Mouse (Mus musculus): ENCODE data around the gene Dusp3. TPM values are rescaled to one million over a fixed set of nuclear protein-coding genes. Genes with fewer than 3 reads are reported as not detected.

Gene Dusp3
- total and polyA plus RNA-seq, 2 experiments from 2014 or later, result 31.0 to 32.8 TPM

DNA sequence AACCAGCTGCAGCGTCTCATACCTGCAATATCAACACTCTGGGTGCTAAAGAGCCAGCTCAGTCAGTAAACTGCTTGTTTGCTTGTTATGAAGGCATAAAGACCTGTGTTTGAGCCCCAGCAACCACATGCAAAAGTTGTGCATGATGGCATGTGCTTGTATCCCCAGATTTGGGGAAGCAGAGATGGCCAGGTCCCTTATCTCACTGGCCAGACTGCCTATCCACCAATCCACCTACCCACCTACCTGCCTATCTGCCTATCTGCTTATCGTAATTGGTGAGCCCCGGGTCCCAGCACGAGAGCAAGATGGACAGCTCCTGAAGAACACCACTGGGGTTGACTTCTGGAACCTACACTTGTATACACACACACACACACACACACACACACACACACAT lies 42.5 kb upstream of the Dusp3 start:
- WGBS, result 86% methylated on average over 4 of the region's 4 CpGs
- no peak overlapping the region for H3K9ac ChIP-seq
- 0 out of 2 replicates have a peak, but pooled peaks cover 13% of the 10 kb centered on the region for H3K4me1 ChIP-seq (ENCODE audit: insufficient read depth)
- 0 out of 2 replicates have a peak, but pooled peaks cover 2% of the 10 kb centered on the region for H3K36me3 ChIP-seq (ENCODE audit: insufficient read depth)
- ATAC-seq, result no peak
- DNase-seq, result no peak
- H3K4me2 ChIP-seq (ENCODE audit: low read depth), result no peak overlapping the region
- no peak overlapping the region for H3K4me3 ChIP-seq (ENCODE audit: low read depth, low read length)
- no peak overlapping the region for H3K27ac ChIP-seq (ENCODE audit: low read depth, low read length)
- H3K27me3 ChIP-seq (ENCODE audit: insufficient read depth, low read length), result no peaks in the 10 kb centered on the region
- no peak for TF ChIP-seq CTCF (IDR thresholded peaks at IDR 0.05; ENCODE audit: low read depth)
- no peaks in the 10 kb centered on the region for H3K9me3 ChIP-seq (ENCODE audit: low read length)

DNA sequence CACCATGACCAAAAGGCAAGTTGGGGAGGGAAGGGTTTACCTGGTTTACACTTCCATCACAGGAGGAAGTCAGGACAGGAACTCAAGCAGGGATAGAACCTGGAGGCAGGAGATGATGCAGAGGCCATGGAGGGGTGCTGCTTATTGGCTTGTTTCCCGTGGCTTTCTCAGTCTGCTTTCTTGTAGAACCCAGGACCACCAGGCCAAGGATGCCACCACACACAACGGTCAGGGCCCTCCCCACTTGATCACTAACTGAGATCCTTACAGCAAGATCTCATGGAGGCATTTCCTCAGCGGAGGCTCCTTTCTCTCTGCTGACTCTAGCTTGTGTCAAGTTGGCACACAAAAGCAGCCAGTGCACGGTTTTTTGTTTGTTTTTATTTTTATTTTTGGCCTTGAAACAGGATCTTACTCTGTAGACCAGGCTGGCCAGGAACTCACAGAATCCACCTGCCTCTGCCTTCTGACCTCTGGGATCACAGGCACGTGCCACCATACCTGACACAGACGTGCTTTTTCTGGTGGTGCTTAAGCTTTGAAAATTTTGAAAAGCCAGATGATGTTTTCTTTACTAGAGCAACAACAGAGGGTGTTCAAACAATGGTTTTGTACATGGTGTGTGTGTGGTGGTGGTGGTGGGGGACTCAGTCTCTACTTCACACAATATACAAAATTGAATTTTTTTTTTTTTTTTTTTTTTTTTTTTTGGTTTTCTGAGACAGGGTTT lies 41.4 kb upstream of the Dusp3 start, which contains the start of gene Mpp3:
TSS of gene Mpp3 (minus strand) at position 375 of the 730 bp plus-strand sequence.
- WGBS, result 55% methylated on average over 6 of the region's 6 CpGs
- Histone ChIP-seq H3K27ac (ENCODE audit: low read depth, low read length) (peak within 1 kb of the TSS; percentile 85), H3K4me2 (ENCODE audit: low read depth) (peak within 1 kb of the TSS; percentile 70), H3K4me3 (ENCODE audit: low read depth, low read length) (peak within 1 kb of the TSS; percentile 72), H3K27me3 (ENCODE audit: insufficient read depth, low read length) (no peaks in the 10 kb centered on the region), H3K36me3 (ENCODE audit: insufficient read depth) (0 out of 2 replicates have a peak, but pooled peaks cover 6% of the 10 kb centered on the region), H3K9me3 (ENCODE audit: low read length) (no peaks in the 10 kb centered on the region), H3K9ac (peak within 1 kb of the TSS; percentile 77), H3K4me1 (ENCODE audit: insufficient read depth) (0 out of 2 replicates have a peak, but pooled peaks cover 13% of the 10 kb centered on the region)
- TF ChIP-seq CTCF (IDR thresholded peaks at IDR 0.05; ENCODE audit: low read depth), result no peak
- ATAC-seq, result no peak
- no peak for DNase-seq

DNA sequence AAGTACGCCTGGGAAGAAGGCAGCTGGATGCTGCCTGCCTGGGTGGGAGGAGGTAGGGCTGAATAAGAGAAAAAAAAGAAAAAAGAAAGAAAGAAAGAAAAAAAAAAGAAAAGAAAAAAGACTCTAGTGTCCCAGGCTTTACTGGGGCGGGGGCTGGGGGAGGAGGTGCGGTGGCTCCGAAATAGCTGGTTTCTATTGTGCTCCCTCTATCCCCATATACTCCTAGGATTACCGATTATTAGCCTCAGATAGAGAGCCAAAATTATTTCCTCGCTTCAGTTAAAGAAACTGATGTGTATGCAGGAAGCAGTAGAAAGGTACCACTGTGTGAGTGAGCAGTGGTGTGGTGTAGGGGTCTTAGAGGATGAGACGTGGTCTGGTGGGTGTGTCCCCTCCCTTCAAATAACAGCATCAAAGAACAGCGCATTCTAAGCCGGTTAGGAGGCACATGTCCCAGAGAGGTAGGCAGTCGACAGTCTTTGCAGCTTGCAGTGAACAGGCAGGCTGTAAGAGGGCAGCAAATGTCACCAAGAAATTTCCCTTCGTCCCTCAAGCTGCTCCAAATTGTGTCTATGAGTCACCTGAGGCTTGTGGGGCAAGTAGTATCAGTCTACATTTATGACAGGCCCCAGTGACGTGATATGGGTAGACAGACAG lies 40.7 kb upstream of the Dusp3 start:
- DNase-seq (peak; percentile 72), ATAC-seq (peak; percentile 33)
- Histone ChIP-seq H3K4me3 (ENCODE audit: low read depth, low read length) (peak overlapping the region; percentile 72), H3K9ac (peak overlapping the region; percentile 77), H3K27ac (ENCODE audit: low read depth, low read length) (peak overlapping the region; percentile 85), H3K9me3 (ENCODE audit: low read length) (no peaks in the 10 kb centered on the region), H3K27me3 (ENCODE audit: insufficient read depth, low read length) (no peaks in the 10 kb centered on the region), H3K36me3 (ENCODE audit: insufficient read depth) (0 out of 2 replicates have a peak, but pooled peaks cover 9% of the 10 kb centered on the region), H3K4me1 (ENCODE audit: insufficient read depth) (0 out of 2 replicates have a peak, but pooled peaks cover 13% of the 10 kb centered on the region), H3K4me2 (ENCODE audit: low read depth) (peak overlapping the region; percentile 70)
- TF ChIP-seq CTCF (IDR thresholded peaks at IDR 0.05; ENCODE audit: low read depth), result peak; percentile 36
- 7% methylated on average over 12 of the region's 12 CpGs for WGBS

DNA sequence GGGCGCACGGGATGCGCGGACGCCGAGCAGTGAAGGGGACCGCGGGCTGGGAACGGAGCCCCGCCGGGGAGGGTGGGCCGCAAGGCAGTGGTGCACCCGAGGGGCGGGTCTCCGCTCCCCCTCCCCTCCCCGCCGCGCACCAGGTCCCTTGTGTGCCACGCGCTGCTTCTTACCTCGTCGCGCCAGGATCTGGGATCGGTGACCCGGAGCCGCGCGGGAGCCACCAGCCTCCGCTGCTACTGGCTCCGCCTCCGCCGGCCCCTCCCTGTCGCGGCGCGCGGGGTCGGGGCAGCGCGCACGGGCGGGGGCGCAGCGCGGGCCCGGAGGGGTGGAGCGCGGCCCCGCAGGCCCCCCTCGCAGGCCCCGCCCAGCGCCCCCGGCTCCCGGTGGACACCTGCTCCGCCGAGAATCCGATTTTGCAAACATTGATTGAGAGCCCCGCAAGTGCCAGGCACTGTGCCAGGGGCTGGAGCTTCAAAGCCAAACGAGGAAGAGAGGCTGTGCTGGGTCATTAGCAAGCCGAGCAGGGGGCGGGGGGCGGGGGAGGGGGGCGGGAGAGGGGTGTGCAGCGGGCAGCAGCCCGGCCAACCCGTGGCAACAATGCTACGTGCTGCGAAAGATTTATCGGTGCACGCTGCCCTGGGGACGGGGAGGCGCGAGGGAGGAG lies 40.0 kb upstream of the Dusp3 start:
- DNase-seq, result peak; percentile 85
- peak overlapping the region; percentile 85 for H3K27ac ChIP-seq (ENCODE audit: low read depth, low read length)
- H3K4me2 ChIP-seq (ENCODE audit: low read depth), result peak overlapping the region; percentile 70
- WGBS, result 4% methylated on average over 50 of the region's 73 CpGs
- peak overlapping the region; percentile 72 for H3K4me3 ChIP-seq (ENCODE audit: low read depth, low read length)
- H3K9ac ChIP-seq, result peak overlapping the region; percentile 77
- H3K27me3 ChIP-seq (ENCODE audit: insufficient read depth, low read length), result no peaks in the 10 kb centered on the region
- H3K36me3 ChIP-seq (ENCODE audit: insufficient read depth), result peaks cover 13% of the 10 kb centered on the region; the same call in 1 of the 2 replicates
- TF ChIP-seq CTCF (IDR thresholded peaks at IDR 0.05; ENCODE audit: low read depth), result no peak
- 0 out of 2 replicates have a peak, but pooled peaks cover 13% of the 10 kb centered on the region for H3K4me1 ChIP-seq (ENCODE audit: insufficient read depth)
- no peaks in the 10 kb centered on the region for H3K9me3 ChIP-seq (ENCODE audit: low read length)
- peak; percentile 86 for ATAC-seq

DNA sequence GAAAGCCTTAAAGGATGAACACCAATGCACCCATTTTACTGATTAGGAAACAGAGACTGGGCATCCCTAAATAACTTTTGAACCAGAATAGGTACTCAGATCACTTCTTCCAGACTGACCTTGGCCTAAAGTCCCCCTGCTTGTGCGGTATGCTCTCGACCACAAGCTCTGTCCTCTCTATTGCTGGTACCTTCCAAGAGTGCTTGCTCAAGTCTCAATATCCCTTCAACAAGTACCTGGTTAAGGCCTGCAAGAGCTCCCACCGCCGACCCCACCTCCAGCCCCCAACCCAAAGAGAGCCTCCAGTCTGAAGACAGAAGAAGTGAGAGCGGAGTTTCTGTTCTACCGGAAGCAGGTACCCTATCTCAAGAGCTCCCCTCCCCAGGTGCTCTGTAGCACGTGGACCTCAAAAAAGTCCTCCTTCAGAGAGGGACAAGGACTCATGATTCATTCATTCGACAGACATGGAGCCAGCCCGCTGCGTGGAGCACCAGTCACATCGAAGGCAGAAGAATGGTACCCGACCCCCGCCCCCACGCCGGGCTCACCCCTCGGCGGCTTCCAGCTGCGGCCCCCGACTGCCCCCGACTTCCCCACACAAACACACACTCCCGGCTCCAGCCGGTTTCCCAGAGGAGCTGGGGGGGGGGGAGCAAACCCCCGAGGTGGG lies 39.3 kb upstream of the Dusp3 start:
- ATAC-seq (peak; percentile 49; the same call in 1 of the 2 replicates), DNase-seq (peak; percentile 49)
- H3K4me2 ChIP-seq (ENCODE audit: low read depth), result peak overlapping the region; percentile 70
- H3K36me3 ChIP-seq (ENCODE audit: insufficient read depth), result peaks cover 18% of the 10 kb centered on the region
- peak overlapping the region; percentile 85 for H3K27ac ChIP-seq (ENCODE audit: low read depth, low read length)
- no peaks in the 10 kb centered on the region for H3K27me3 ChIP-seq (ENCODE audit: insufficient read depth, low read length)
- H3K9ac ChIP-seq, result peak overlapping the region; percentile 77
- WGBS, result 3% methylated on average over 23 of the region's 23 CpGs
- H3K9me3 ChIP-seq (ENCODE audit: low read length), result no peaks in the 10 kb centered on the region
- H3K4me1 ChIP-seq (ENCODE audit: insufficient read depth), result 0 out of 2 replicates have a peak, but pooled peaks cover 13% of the 10 kb centered on the region
- TF ChIP-seq CTCF (IDR thresholded peaks at IDR 0.05; ENCODE audit: low read depth), result no peak
- H3K4me3 ChIP-seq (ENCODE audit: low read depth, low read length), result peak overlapping the region; percentile 72

DNA sequence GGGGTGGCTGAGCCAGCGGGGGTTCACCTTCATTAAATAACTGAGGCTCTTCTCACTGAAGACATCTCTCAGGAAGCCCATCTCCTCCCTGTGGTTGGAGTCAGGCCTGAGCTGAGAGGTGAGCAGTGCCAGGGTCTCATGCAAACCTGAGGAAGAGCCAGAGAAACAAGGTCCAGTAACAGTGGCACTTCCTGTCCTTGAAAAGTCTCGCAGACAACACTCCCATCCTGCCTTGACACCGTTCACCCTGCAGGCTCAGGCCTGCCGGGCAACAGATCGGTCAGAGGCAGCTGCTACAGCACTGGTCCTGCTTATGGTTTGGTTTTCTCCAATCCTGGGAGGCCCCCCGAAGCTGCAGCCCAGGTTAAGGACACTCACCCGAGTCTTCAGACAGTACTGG lies 38.5 kb upstream of the Dusp3 start:
- H3K27me3 ChIP-seq (ENCODE audit: insufficient read depth, low read length), result no peaks in the 10 kb centered on the region
- DNase-seq (no peak), ATAC-seq (no peak)
- H3K9ac ChIP-seq, result 0 out of 2 replicates have a peak overlapping the region, but pooled peaks have one; percentile 6
- peak overlapping the region; percentile 70 for H3K4me2 ChIP-seq (ENCODE audit: low read depth)
- 50% methylated on average over 7 of the region's 7 CpGs for WGBS
- no peak overlapping the region for H3K27ac ChIP-seq (ENCODE audit: low read depth, low read length)
- no peaks in the 10 kb centered on the region for H3K9me3 ChIP-seq (ENCODE audit: low read length)
- H3K4me1 ChIP-seq (ENCODE audit: insufficient read depth), result 0 out of 2 replicates have a peak, but pooled peaks cover 13% of the 10 kb centered on the region
- H3K36me3 ChIP-seq (ENCODE audit: insufficient read depth), result peaks cover 18% of the 10 kb centered on the region
- H3K4me3 ChIP-seq (ENCODE audit: low read depth, low read length), result 0 out of 2 replicates have a peak overlapping the region, but pooled peaks have one; percentile 72
- TF ChIP-seq CTCF (IDR thresholded peaks at IDR 0.05; ENCODE audit: low read depth), result no peak
